Mouse (Mus musculus) 3T3-L1 (cell line): ENCODE measurements around the gene Ankrd11.
"Not testable (repeated sequence)": the region's sequence is repeated elsewhere in the genome, so short reads cannot be mapped to it uniquely, and the experiment has no call there.

Experiments
- DNase-seq: peaks from one replicate; pipeline ENCODE4 v3.0.0-alpha.2; 2015; ENCODE audit warnings: low read depth, low spot score

Gene Ankrd11

DNA sequence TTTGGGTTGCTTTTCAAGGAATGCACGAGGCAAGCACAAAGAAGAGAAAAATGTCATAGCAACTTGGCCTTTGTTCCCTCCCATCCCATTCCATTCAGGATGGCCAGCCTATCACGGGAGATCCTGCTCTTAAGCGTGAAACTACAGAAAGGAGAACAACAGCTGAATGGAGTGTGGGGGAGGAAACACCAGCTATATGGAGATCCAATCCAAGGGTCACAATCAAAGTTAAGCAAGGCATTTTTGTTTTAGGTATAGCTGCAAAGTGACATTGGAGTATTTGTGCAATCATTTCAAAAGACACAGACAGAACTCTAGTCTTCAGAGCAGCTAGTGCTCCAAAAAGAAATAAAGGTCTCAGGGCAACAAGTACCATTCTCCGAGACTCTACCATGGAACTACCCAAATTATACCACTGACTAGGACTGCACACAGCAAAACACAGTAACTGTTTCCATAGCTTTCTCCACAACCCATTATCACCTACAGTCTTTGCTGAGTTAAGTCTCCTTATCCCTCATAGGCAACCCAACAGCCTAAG, 1.9 kb downstream of the Ankrd11 start:
- DNase-seq, result peak; percentile 66

DNA sequence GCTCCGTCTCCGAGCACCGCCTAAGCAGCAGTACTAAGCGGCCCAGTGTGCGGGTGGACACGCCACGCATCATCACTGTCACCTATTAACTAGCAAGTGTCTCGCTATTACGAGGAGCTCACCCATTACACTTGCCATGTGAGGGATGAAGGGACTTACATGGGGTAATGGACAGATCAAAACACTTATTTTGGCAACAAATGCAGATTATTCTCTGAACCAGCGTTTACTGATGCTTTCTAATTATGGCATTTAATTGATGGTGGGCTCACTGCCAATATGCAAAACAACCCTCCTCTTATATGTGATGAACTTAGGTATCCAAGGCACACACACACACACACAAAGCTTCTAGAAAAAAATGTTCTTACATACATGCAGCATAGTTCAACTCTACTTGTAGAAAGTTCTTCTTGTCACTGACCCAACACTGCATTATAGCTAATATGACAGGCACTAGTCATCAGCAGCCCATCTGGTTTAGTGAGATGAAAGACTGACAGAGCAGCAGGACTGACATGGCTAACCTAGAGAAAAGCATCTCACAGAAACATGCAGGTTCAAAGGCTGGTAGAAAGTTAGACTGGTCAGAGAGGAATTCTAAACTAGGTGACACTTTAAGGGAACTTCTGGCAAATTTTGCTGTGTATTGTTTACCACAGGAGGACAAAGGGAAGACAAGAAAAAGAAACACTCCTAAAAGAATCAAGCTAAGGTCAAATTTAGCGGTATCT, 2.5 kb downstream of the Ankrd11 start:
- no peak for DNase-seq

DNA sequence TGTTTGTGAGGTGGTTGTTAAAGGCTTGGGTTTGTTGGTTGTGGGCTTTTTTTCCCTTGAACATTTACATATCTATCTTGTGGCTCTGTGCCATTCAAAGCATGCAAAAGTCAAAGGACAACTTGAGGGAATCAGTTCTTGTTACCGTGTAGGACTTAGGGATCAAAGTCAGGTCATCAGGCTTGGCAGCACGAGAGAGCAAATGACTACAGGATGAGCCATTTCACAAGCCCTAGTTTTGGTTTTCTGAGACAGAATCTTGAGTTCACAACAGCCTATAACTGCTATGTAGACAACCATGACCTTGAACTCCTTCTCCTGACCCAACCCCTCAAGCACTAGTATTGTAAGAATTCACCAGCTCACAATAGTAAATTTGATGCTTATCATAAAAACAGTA, 3.7 kb downstream of the Ankrd11 start:
- peak; percentile 22 for DNase-seq

DNA sequence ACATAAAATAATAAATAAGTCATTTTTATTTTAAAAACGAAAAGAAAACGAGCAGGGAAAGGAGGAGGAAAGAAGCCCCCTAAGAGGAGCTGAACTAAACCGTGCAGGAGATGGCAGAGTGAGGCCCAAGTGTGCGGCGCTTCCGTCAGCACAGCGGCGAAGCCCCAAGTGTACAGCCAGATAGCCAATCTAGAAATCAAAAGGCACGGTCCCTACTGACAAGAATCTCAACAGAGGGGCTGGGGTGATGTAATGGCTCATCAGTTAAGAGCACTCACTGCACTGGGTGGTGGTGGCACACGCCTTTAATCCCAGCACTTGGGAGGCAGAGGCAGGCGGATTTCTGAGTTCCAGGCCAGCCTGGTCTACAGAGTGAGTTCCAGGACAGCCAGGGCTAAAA, 4.6 kb downstream of the Ankrd11 start:
- DNase-seq, result no peak

DNA sequence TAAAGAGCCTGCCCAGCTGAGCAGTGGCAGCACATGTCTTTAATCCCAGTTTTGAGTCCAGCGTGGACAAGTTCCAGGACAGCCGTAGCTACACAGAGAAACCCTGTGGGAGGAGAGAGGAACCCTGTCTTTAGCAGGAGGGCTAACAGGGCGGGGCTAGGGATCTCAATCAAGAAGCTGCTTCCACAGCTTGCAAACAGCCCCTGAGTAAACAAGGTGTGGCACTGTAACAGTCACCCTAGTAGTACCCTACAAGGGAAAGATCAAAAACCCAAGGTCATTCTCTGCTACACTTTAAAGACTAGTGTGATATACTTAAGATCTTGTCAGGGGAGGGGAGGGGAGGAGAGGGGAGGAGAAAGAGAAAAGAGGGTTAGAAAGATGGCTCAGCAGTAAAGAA, 5.1 kb downstream of the Ankrd11 start:
- DNase-seq, result peak; percentile 62

DNA sequence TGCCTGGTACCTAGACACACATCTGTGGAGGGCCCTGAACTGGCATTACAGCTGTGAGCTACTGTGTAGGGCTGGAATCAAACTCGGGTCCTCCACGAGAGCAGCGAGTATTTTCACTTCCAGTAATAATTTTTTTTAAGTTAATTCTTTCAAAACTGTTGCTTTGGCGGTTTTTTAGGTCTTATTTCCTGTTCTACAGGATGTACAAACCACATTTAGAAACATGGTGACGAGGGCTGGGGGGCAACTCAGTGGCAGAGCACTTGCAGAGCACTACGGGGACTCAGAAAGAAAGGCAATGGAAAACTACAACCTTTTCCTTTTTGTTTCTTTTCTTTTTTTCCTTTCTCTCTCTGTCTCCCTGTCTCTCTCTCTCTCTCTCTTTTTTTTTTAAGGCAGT, 7.9 kb downstream of the Ankrd11 start:
- no peak for DNase-seq

DNA sequence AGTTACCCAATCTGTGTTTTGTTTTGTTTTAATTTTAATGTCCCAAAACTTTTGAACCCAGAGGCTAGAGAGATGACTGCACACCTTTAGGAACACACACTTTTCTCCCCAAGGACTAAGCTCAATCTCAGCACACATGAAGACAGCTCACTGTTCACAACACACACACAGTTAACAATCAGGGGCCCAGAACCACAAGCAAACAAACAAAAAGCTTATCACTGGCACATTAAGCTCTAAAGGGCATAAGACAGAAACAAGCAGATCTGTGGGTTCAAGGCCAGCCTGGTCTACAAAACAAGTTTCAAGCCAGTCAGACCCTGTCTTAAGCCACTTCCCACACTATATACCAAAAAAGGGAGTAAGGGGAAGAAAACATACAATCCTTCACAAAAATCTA, 8.6 kb downstream of the Ankrd11 start:
- DNase-seq, result no peak

DNA sequence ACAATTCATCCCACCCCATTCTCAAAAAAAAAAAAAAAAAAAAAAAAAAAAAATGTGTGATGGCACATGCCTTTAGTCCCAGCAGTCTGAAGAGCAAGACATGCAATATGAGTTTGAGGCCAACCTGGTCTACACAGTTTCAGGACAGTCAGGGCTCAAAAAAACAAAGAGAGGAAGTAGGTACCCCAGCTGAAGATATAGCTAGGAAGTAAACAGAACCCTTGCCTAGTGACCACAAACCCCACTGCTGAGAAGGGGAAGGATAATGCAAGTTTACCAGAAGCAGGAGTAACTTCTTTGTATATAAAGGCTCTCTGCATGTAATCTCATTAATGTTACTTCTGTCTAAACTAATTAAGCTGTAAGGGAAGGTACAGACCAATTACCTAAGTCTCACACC, 9.3 kb downstream of the Ankrd11 start:
- DNase-seq, result no peak

DNA sequence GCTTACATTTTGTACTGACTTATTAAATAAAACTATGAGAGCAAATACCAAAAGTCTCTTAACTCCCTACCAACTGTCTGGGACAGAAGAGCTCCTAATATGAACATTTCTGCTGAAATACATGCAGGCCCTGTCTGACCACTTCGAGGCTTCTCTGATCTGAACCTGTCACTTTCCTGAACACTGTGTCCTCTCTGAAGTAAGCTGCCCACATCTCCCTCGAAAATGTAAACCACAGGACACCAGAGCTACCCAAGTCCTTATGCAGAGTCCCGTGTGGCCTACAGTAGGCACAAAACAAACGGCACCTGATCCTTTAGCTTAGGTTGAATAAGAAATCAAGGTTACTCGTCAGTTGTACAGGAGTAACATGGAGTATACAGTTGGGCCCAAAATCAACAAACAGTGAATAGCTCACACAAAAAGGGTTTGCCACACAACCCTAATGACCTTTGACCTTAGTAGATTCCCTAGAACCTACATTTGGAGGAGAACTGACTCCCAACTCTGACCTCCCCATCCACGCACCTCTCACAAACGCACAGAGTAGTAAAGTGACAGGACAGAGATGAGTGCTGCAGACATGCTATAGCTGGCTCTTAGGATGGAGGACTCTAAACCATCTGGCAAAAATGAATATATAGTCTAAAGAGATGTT, 10.6 kb downstream of the Ankrd11 start:
- no peak for DNase-seq

DNA sequence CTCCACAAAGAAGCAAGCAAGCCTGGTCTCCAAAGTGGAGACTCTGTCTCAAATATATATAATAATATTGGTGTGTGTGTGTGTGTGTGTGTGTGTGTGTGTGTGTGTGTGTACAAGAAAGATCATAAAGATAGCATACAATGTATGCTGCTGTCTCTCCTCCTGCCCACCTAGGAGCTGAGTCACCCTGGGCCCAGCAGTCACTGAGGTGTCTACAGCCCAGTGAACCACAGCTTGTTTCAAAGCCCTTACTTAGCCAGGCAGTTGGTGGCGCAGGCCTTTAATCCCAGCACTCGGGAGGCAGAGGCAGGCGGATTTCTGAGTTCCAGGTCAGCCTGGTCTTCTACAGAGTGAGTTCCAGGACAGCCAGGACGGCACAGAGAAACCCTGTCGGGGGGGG, 12.0 kb downstream of the Ankrd11 start:
- DNase-seq, result not testable (repeated sequence)

DNA sequence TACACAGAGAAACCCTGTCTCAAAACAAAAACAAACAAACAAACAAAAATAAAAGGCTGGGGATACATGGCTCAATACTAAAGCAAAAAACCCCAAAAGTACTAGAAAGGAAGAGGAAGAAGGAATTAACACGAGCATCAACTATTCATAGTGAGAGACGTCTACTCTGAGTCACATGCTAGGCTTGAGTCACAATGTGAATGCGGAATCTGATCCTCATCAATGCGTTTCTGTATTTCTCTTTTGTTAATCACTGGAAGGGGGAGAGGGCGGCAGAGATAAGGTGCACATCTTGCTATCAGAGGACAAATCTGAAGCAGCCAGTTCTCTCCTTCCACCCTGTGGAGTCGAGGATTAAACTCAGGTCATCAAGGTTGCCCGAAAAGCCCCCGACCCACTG, 14.3 kb downstream of the Ankrd11 start:
- no peak for DNase-seq

DNA sequence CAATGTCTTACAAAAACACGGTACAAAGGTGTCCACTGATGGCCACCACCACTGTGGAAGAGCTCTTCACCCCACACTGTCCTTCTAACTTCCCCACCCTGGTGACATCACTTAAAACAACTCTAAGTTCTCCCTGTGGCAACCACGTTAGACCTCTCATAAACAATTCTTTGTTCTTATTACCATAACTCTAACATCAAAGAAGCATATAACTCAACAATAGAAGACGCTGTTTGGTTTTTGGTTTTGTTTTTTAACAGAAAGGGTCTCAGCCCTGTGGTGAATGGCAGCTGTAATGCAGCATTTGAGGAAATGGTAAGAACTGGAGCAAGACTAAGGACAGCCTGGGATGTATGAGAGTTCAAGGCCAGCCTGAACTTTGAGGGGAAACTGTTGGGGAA, 16.1 kb downstream of the Ankrd11 start:
- no peak for DNase-seq

DNA sequence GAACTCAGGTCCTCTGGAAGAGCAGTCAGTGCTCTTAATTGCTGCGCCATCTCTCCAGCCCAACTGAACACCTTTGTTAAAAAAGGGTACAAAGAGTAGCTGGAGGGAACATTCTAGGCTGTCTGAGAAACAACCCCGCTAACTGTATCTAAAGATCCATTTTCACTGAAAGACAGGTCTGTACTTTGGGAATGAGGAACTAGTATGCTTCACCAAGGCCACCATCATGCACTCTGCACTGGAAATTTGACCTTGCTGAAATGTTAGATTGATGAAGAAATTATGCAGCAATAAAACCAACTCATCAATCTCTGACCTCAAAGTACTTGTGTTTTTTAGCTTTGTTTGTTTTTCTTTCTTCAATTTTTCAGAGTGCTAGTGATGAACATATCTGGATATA, 17.9 kb downstream of the Ankrd11 start:
- no peak for DNase-seq

DNA sequence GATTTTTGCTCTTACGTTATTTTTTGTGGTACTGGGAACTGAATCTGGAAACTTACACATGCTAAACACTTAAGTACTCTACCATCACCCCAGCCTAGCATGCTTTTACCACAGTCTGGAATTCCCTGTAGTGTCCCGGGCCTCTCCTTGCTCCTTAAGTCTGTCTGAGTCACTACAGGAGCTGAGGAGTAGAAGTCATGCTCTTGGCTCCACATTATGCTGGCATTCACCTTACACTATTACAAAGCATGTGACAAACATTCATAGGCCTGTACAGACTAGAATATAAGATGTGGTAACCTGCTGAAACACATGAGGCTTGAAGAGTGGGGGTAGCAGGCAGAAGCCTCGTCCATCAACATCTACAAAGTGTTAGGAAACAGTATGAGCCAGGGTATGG, 19.4 kb downstream of the Ankrd11 start:
- peak; percentile 89 for DNase-seq

DNA sequence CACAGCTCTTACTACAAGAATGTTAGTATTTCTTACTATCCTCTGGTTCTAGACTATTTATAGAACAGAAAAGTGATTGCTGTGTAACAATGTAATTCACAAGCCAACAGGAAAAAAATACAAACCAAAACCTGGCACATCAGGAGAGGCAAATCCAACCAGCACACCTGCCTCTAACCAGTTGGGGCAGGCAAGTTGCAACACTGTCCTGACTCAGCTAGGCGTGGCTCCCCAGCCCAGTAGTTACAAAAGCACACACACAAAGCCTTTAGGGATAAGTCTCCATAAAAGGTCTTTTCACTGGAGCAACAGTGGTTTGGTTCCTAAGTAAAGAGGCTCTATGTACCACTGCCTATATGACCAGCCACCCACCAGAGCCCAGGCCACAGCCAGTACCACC, 20.8 kb downstream of the Ankrd11 start:
- peak; percentile 84 for DNase-seq

DNA sequence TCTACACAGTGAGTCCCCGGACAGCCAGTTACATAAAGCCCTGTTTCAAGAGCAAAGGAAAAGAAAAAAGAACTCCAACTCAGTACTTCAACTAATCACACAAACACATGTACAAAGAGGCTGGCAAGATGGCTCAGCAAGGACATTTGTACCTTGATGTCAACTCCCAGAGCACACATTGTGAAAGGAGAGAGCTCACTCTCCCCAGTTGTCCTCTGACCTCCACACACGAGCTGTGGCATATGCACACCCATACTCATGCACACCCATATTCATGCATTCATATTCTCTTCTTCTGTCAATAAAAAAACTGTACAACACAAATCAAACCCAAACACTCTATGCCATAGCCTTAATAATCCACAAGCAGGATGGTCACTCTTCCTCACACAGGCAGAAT, 21.2 kb downstream of the Ankrd11 start:
- DNase-seq, result no peak

DNA sequence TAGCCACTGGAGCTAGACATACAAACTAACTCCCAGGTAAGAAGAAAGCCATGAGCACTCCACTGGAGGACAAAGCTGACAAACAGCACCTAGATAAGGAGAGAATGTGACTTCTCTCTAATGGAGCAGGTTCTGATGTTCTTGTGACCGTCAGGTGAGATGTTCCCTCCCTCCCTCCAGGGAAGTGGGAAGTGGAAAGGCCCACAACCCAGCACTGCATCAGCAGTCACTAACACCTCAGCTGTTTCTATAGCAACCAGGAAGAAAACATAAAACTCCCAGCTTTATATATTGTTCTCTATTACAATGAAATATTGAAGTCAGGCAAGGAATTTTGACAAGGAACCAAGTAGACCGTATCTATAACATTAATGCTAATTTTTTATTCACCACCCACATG, 22.0 kb downstream of the Ankrd11 start:
- no peak for DNase-seq

DNA sequence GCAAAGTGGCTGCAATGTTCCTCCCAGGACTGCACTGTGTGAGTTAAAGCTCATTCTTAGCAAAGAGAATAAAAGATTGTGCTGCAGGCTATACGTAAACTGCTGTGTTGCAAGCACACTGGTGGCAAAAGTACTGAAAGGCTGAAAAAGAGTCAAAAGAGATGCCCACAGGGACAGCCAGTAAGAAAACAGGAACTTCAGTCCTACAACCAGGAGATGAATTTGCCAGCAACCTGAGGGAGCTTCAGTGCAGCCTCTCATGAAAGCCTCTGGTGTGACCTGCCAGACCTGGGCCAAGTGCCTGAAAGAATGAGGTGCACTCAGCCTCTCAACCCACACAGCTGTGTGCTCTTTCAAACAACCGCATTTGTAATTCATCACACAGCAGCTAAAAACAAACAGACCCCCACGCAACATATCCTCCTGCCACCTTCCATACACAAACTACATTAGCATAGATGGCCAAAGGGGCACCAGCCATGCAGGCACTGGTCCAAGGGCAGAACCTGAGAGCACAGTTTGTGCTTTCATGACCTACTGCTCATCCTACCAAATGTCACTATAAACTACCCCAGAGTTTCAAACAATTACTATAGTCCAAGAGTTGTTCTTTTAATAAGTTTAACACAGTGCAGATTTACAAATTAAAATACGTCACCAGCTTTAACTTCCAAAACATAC, 23.5 kb downstream of the Ankrd11 start:
- DNase-seq, result no peak

DNA sequence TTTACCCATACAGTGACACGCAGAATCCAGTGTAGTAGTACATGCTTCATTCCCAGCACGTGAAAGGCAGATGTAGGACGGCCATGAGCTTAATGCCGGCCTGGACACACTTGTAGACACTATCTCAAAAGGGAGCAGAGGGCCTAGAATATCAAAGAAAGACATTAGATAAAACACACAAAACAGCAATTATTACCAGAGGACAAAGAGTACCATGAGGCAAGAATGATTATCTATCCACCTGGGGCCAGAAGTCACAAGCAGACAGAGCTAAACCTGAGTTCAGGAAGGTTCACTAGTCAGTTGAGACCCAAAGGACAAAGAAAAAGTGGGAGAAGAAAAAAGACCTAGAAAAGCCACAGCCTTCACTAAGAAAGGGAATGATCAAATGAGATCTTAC, 24.9 kb downstream of the Ankrd11 start:
- no peak for DNase-seq

DNA sequence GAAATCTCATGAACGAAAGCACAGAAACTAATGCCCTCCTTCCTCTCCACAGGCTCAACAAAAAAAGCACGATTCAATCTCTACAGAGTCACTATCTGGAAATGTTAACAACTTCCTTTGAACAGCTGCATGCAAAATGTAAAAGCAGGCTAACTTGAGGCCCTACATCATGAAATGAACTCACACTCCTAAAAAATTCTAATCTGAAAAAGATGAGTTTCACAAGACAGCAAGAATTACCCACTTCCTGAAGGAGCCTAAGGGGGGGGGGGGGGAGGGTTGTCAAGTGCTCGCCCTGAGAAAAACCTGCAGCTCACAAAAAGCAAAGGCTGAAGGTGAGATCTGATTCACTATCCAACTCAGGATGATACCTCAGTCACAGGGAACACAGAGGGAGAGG, 27.0 kb downstream of the Ankrd11 start:
- DNase-seq, result no peak

DNA sequence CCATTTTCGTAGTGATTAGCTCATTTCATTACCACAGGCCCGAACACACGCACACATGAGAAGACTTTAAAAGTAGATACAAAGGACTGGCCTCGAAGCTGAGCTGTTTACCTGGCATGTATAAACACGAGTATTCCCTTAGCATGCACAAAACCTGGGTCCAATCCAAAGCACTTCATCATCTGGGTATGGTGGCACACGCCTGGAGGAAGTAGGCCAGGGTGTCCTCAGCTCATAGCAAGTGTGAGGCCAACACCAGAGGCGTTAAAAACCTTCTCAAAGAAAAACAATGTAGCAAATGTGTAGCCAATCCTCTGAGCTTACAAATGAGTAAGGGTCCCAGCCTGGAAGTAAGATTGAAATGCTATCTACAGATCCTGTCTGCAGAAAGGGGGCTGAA, 27.6 kb downstream of the Ankrd11 start:
- DNase-seq, result no peak

DNA sequence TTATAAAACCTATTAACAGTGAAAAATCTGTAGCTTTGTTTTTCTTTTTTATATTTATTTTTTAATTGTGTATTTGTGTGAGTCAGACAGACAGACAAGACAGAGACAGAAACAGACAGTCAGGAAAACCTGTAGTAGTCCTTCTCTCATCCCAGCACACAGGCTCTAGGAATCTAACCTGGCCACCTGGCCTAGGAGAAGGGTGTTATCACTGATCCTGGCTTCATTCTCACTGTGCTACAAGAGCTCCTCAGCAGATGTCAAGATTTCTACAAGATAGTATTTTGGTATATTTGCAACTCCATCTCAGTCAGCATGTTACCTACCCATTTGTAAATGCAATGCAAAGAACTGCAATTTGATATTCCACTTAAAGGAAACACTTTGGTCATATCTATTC, 30.8 kb downstream of the Ankrd11 start:
- DNase-seq, result no peak

DNA sequence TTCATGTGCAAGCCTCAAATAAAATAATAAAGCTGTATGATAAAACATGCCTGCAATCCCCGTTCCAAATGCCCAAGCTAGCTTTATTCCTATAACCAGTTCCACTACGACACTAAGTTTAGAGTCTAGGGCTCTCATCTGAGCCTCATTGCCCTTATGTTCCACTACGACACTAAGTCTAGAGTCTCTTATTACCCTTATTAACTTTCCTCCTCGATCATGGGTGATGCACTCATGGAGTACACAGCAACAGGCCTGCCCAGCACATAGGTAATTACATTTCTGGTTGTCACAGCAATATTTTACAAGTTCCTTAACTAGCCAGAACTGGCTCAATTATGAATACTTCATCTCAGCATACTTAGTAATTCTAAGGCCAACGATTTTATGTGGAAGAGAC, 36.3 kb downstream of the Ankrd11 start:
- no peak for DNase-seq
